ENCODE assay signal across 14 mouse cellular contexts in the genomic region with DNA sequence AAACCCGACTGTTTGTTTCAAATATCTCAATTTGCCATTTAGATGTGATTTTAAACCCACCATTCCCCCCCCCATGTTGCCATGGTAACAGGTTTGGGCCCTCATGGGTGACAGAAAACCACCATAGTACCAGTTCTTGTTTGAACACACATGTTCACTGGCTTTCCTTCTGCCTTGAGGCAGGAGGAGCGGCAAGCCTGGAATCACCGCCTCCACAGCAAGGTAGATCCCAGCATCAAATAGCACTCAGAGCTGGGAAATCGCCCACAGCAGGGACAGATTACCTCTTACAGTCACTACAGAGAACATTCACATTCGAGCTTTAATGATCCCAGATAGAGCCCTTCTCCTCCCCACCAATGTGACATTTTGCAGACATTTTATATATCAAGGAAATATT.
A peak's percentile ranks its signal among the peaks of the same experiment; 100 is the strongest.
DNase-seq lines count a peak whose midpoint lies in the region; ATAC-seq and TF ChIP-seq lines count a peak whose summit lies in the region.
"Had no signal": no experiment of that assay in that cellular context is flagged by ENCODE, and none has a peak within 500 bp of the region (broad histone marks: within the 10 kb centered on the region; RNA-seq: fewer than 3 reads in every experiment).

No protein-coding gene starts in this region.

- no peak for TF ChIP-seq EP300 in stomach, postnatal 0 days (optimal IDR thresholded peaks at IDR 0.05)

- ATAC-seq in midbrain, embryonic 14.5 days (ENCODE audit: low FRiP score, low TSS enrichment) = peak; percentile 55
- ATAC-seq in midbrain, embryonic 11.5 days (ENCODE audit: low FRiP score) = no peak
- peak; percentile 77 for ATAC-seq in hindbrain, embryonic 14.5 days (ENCODE audit: low FRiP score)
- no peak for ATAC-seq in stomach, postnatal 0 days (ENCODE audit: low FRiP score, low TSS enrichment)
- ATAC-seq: liver, embryonic 12.5 days had no signal

- H3K9me3 ChIP-seq in midbrain, embryonic 14.5 days (ENCODE audit: control insufficient read depth, low read length) = no peaks in the 10 kb centered on the region
- H3K9me3 ChIP-seq in midbrain, embryonic 11.5 days (ENCODE audit: control insufficient read depth, low read length) = no peaks in the 10 kb centered on the region
- no peaks in the 10 kb centered on the region for H3K9me3 ChIP-seq in hindbrain, embryonic 14.5 days (ENCODE audit: control insufficient read depth, low read length)
- H3K9me3 ChIP-seq in stomach, postnatal 0 days (ENCODE audit: control insufficient read depth, low read length) = no peaks in the 10 kb centered on the region
- H3K9me3 ChIP-seq: embryonic facial prominence, embryonic 13.5 days; liver, embryonic 12.5 days had no signal

- H3K27ac ChIP-seq in midbrain, embryonic 14.5 days (replicated peaks; ENCODE audit: low read depth, low read length) = peak overlapping the region; percentile 70
- H3K27ac ChIP-seq in midbrain, embryonic 11.5 days (ENCODE audit: low read depth, low read length) = no peak overlapping the region
- H3K27ac ChIP-seq in hindbrain, embryonic 14.5 days = peak overlapping the region; percentile 79
- no peak overlapping the region for H3K27ac ChIP-seq in stomach, postnatal 0 days (replicated peaks)
- H3K27ac ChIP-seq: embryonic facial prominence, embryonic 13.5 days; heart, adult 2 months; liver, embryonic 12.5 days had no signal

- 44% methylated on average over 5 of the region's 5 CpGs for WGBS in midbrain, embryonic 14.5 days
- 64% methylated on average over 5 of the region's 5 CpGs for WGBS in midbrain, embryonic 11.5 days
- 36% methylated on average over 5 of the region's 5 CpGs for WGBS in hindbrain, embryonic 14.5 days
- WGBS in stomach, postnatal 0 days = 59% methylated on average over 5 of the region's 5 CpGs

- H3K36me3 ChIP-seq in midbrain, embryonic 14.5 days (ENCODE audit: control insufficient read depth, insufficient read depth, low read length) = no peaks in the 10 kb centered on the region
- H3K36me3 ChIP-seq in midbrain, embryonic 11.5 days (ENCODE audit: control insufficient read depth, insufficient read depth, low read length) = no peaks in the 10 kb centered on the region
- no peaks in the 10 kb centered on the region for H3K36me3 ChIP-seq in hindbrain, embryonic 14.5 days (replicated peaks; ENCODE audit: control insufficient read depth, insufficient read depth)
- no peaks in the 10 kb centered on the region for H3K36me3 ChIP-seq in stomach, postnatal 0 days (ENCODE audit: control insufficient read depth, insufficient read depth, low read length)
- H3K36me3 ChIP-seq: embryonic facial prominence, embryonic 13.5 days; liver, embryonic 12.5 days had no signal

- DNase-seq in cerebellum, postnatal 10 days = peak; percentile 43 to 44
- no peak for DNase-seq in cerebellum, adult 11-12 months
- DNase-seq in midbrain, embryonic 14.5 days = peak; percentile 68
- no peak for DNase-seq in midbrain, embryonic 11.5 days (ENCODE audit: low spot score, missing footprints)
- peak; percentile 56 for DNase-seq in hindbrain, embryonic 14.5 days (ENCODE audit: low spot score)
- DNase-seq in right cerebral cortex, postnatal 36 days (ENCODE audit: low spot score in 2 of 2) = peak; percentile 11 to 13
- DNase-seq in stomach, postnatal 0 days (ENCODE audit: low spot score) = no peak
- DNase-seq in heart, postnatal 4 days = no peak
- DNase-seq: adrenal gland, postnatal 14 days; cerebellum, adult 2 months; heart, adult 2 months had no signal

- H3K27me3 ChIP-seq in midbrain, embryonic 14.5 days (ENCODE audit: control insufficient read depth, insufficient read depth, low read length) = no peaks in the 10 kb centered on the region
- H3K27me3 ChIP-seq in midbrain, embryonic 11.5 days (ENCODE audit: control insufficient read depth, insufficient read depth, low read length) = no peaks in the 10 kb centered on the region
- no peaks in the 10 kb centered on the region for H3K27me3 ChIP-seq in hindbrain, embryonic 14.5 days (ENCODE audit: control insufficient read depth, insufficient read depth, low read length)
- no peaks in the 10 kb centered on the region for H3K27me3 ChIP-seq in stomach, postnatal 0 days (ENCODE audit: control insufficient read depth, insufficient read depth, low read length)
- H3K27me3 ChIP-seq: embryonic facial prominence, embryonic 13.5 days; liver, embryonic 12.5 days had no signal

- H3K9ac ChIP-seq in midbrain, embryonic 14.5 days (replicated peaks; ENCODE audit: low read length) = no peak overlapping the region
- H3K9ac ChIP-seq in midbrain, embryonic 11.5 days (ENCODE audit: low read length) = no peak overlapping the region
- H3K9ac ChIP-seq in hindbrain, embryonic 14.5 days = no peak overlapping the region
- H3K9ac ChIP-seq in stomach, postnatal 0 days (ENCODE audit: low read length) = no peak overlapping the region
- H3K9ac ChIP-seq: embryonic facial prominence, embryonic 13.5 days; liver, embryonic 12.5 days had no signal

- peaks cover 11% of the 10 kb centered on the region for H3K4me1 ChIP-seq in midbrain, embryonic 14.5 days (ENCODE audit: control insufficient read depth, insufficient read depth, low read length)
- no peaks in the 10 kb centered on the region for H3K4me1 ChIP-seq in midbrain, embryonic 11.5 days (ENCODE audit: control insufficient read depth, insufficient read depth, low read length)
- H3K4me1 ChIP-seq in hindbrain, embryonic 14.5 days (replicated peaks; ENCODE audit: control insufficient read depth, insufficient read depth, low read length) = peaks cover 4% of the 10 kb centered on the region; the same call in 1 of the 2 replicates
- no peaks in the 10 kb centered on the region for H3K4me1 ChIP-seq in stomach, postnatal 0 days (replicated peaks; ENCODE audit: control insufficient read depth, insufficient read depth)
- H3K4me1 ChIP-seq: liver, embryonic 12.5 days had no signal

- no peak for TF ChIP-seq CTCF in stomach, postnatal 0 days (IDR thresholded peaks at IDR 0.05; ENCODE audit: low read depth)

- no peak overlapping the region for H3K4me3 ChIP-seq in midbrain, embryonic 14.5 days (replicated peaks; ENCODE audit: low read depth, low read length)
- no peak overlapping the region for H3K4me3 ChIP-seq in midbrain, embryonic 11.5 days (ENCODE audit: low read depth, low read length)
- H3K4me3 ChIP-seq in hindbrain, embryonic 14.5 days (replicated peaks; ENCODE audit: low read length) = no peak overlapping the region
- no peak overlapping the region for H3K4me3 ChIP-seq in stomach, postnatal 0 days (ENCODE audit: low read depth, low read length)
- H3K4me3 ChIP-seq: embryonic facial prominence, embryonic 13.5 days; heart, adult 2 months; liver, embryonic 12.5 days; myocyte had no signal

- H3K4me2 ChIP-seq in midbrain, embryonic 14.5 days (ENCODE audit: low read length) = peak overlapping the region; percentile 15; the same call in 1 of the 2 replicates
- H3K4me2 ChIP-seq in midbrain, embryonic 11.5 days = no peak overlapping the region
- H3K4me2 ChIP-seq in hindbrain, embryonic 14.5 days (replicated peaks) = peak overlapping the region; percentile 30
- H3K4me2 ChIP-seq in stomach, postnatal 0 days (replicated peaks; ENCODE audit: low read depth) = no peak overlapping the region
- H3K4me2 ChIP-seq: embryonic facial prominence, embryonic 13.5 days; liver, embryonic 12.5 days had no signal

Comparison
In these comparisons a context has a peak if more than half of its experiments do, and no peak if none do; other contexts are left out.
1. DNase-seq: peak in cerebellum, postnatal 10 days (2 of 2), midbrain, embryonic 14.5 days (single experiment), hindbrain, embryonic 14.5 days (single experiment) and right cerebral cortex, postnatal 36 days (2 of 2); none in cerebellum, adult 11-12 months (single experiment), midbrain, embryonic 11.5 days (single experiment), stomach, postnatal 0 days (single experiment) and heart, postnatal 4 days (single experiment).
2. ATAC-seq: peak in midbrain, embryonic 14.5 days (single experiment) and hindbrain, embryonic 14.5 days (single experiment); none in midbrain, embryonic 11.5 days (single experiment) and stomach, postnatal 0 days (single experiment).
3. H3K27ac ChIP-seq: peak in midbrain, embryonic 14.5 days (single experiment) and hindbrain, embryonic 14.5 days (single experiment); none in midbrain, embryonic 11.5 days (single experiment) and stomach, postnatal 0 days (single experiment).
4. H3K4me2 ChIP-seq: peak in midbrain, embryonic 14.5 days (single experiment) and hindbrain, embryonic 14.5 days (single experiment); none in midbrain, embryonic 11.5 days (single experiment) and stomach, postnatal 0 days (single experiment).